Mouse (Mus musculus) heart, postnatal 0 days (tissue): Measurements from ENCODE around the gene Rptor. TPM values are rescaled to one million over a fixed set of nuclear protein-coding genes. Genes with fewer than 3 reads are reported as not detected.

Experiments
- ATAC-seq: fragments of 200-750 bp; cut with Nextera tagmentation; 2 replicates; pipeline ENCODE4 v1.8.0; 2017; ENCODE audit warnings: low read depth, moderate number of reproducible peaks, moderate library complexity; ENCODE audit not compliant: insufficient read depth
- DNase-seq: peaks from one replicate; pipeline ENCODE4 v3.0.0-alpha.2; 2016; ENCODE audit warnings: low spot score
- H3K27ac ChIP-seq: fragments of 300-500 bp; sonication (generic); 2 replicates; pipeline ENCODE4 v1.5.1; 2014; ENCODE audit warnings: low read depth, mild to moderate bottlenecking
- H3K27me3 ChIP-seq: fragments of 300-500 bp; sonication (generic); 2 replicates; pipeline ENCODE4 v1.6.1; 2014; ENCODE audit warnings: low read length, mixed read lengths; ENCODE audit not compliant: control insufficient read depth, insufficient read depth
- H3K36me3 ChIP-seq: fragments of 300-500 bp; sonication (generic); replicated peaks from 2 replicates; pipeline ENCODE4 v1.6.1; 2014; ENCODE audit warnings: low read length, mixed read lengths; ENCODE audit not compliant: control insufficient read depth, insufficient read depth
- H3K4me1 ChIP-seq: fragments of 300-500 bp; sonication (generic); 2 replicates; pipeline ENCODE4 v1.6.1; 2014; ENCODE audit warnings: antibody characterized with exemption; ENCODE audit not compliant: control insufficient read depth, insufficient read depth
- H3K4me2 ChIP-seq: fragments of 300-500 bp; sonication (generic); 2 replicates; pipeline ENCODE4 v1.6.1; 2014; ENCODE audit warnings: low read depth, mild to moderate bottlenecking, low read length, moderate library complexity
- H3K4me3 ChIP-seq: fragments of 300-500 bp; sonication (generic); 2 replicates; pipeline ENCODE4 v1.5.1; 2014; ENCODE audit warnings: low read depth, low read length
- H3K9ac ChIP-seq: fragments of 300-500 bp; sonication (generic); replicated peaks from 2 replicates; pipeline ENCODE4 v1.6.1; 2014; ENCODE audit warnings: low read depth, low read length, mixed read lengths
- H3K9me3 ChIP-seq: fragments of 300-500 bp; sonication (generic); replicated peaks from 2 replicates; pipeline ENCODE4 v1.6.1; 2016; ENCODE audit warnings: low read length; ENCODE audit not compliant: control insufficient read depth
- CTCF ChIP-seq: IDR thresholded peaks from 2 replicates; pipeline ENCODE4 v1.5.1; 2016; ENCODE audit warnings: antibody characterized with exemption, control low read depth, low read depth
- EP300 ChIP-seq: IDR thresholded peaks from 2 replicates; pipeline ENCODE4 v1.6.1; 2016; ENCODE audit warnings: antibody characterized with exemption, low read depth
- WGBS: fragments of 180-500 bp; shearing (Covaris S2); extraction: QIAGEN DNeasy Blood & Tissue Kit; methylation state at CpG from one replicate; pipeline ENCODE4 v1.1.7; 2014; 5-methylcytosine and 5-hydroxymethylcytosine counted together
- polyA plus RNA-seq: library from polyadenylated mRNA; unstranded; fragments of >200 nt; fragmentation: Nextera tagmentation; extraction: Ambion mirVana; gene quantifications from 2 replicates; pipeline ENCODE4 v1.2.1, GENCODE M21; 2015
- total RNA-seq: library from RNA; depleted of rRNA; stranded (reverse); fragments of >200 nt; gene quantifications from 2 replicates; pipeline ENCODE4 v1.2.3, GENCODE M21; 2014; ENCODE audit warnings: low replicate concordance

Gene Rptor
- total and polyA plus RNA-seq, 2 experiments from 2014 or later = 4.8 to 39.8 TPM

DNA sequence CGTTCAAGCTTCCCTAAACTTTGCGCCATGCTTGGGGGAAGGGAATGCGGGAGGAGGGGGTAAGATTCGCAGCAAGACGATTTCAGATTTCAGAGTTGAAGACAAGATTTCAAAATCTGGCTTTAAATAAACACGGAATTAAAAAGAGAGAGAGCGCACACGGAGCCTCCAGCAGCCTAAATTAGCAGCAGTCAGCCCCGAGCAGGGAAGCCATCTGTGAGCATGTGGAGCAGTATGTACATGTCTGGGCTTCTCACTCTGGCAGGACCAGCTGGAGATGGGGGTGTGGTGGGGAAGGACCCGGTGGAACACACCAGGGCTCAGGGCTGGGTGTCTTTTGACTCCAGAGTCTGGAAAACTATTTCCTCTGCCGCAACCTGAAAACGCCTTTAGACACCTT is 334.5 kb downstream of the Rptor start:
- 50% methylated on average over 12 of the region's 12 CpGs for WGBS
- H3K9ac ChIP-seq = no peak overlapping the region
- DNase-seq = no peak

DNA sequence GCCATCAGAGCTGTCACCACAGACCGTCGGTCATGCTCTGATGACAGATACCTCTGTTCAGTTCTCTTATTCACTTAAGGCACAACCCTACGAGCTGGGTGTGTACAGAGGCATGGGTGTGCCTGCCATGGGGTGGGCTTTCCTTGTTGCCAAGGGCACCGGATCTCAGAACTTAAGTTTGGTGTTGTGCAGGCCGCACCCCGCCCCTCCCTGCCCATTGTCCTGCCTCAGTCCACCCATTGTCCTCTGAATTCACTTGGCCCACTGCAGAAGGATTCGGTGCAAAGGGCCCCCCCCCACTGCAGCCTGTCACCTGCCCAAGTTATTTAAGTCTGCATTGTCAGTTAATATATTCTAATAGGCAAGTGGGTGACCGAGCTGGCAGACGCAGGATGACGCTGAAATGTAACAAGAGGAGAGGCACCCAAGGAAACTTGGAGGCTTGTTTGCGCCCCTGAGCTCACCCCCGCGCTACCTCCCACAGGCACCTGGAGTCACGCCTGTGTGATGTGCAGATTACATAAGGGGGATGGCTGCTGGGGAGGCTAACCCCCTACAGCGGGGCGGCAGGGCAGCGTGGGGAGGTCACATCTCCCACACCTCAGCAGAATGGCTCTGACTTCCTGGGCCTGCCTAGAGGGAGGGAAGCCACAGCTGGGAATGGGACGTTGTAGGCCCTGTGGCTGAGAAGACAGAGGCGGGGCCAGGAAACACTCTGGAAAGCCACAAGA is 335.2 kb downstream of the Rptor start:
- no peaks in the 10 kb centered on the region for H3K36me3 ChIP-seq
- ATAC-seq (no peak), DNase-seq (no peak)
- H3K27me3 ChIP-seq = 0 out of 2 replicates have a peak, but pooled peaks cover 4% of the 10 kb centered on the region
- no peaks in the 10 kb centered on the region for H3K4me1 ChIP-seq
- no peak overlapping the region for H3K27ac ChIP-seq
- H3K9ac ChIP-seq = no peak overlapping the region
- no peak for TF ChIP-seq CTCF
- no peak overlapping the region for H3K4me2 ChIP-seq
- no peaks in the 10 kb centered on the region for H3K9me3 ChIP-seq
- WGBS = 64% methylated on average over 19 of the region's 19 CpGs
- H3K4me3 ChIP-seq = no peak overlapping the region

More for the DNA sequence above, 334.5 kb downstream of the Rptor start:
- H3K4me1 ChIP-seq = no peaks in the 10 kb centered on the region
- ATAC-seq = no peak
- H3K4me3 ChIP-seq = no peak overlapping the region
- H3K36me3 ChIP-seq = no peaks in the 10 kb centered on the region
- H3K27ac ChIP-seq = no peak overlapping the region
- H3K27me3 ChIP-seq = 0 out of 2 replicates have a peak, but pooled peaks cover 4% of the 10 kb centered on the region
- H3K4me2 ChIP-seq = no peak overlapping the region
- no peaks in the 10 kb centered on the region for H3K9me3 ChIP-seq
- TF ChIP-seq EP300 = no peak
- TF ChIP-seq CTCF = no peak

DNA sequence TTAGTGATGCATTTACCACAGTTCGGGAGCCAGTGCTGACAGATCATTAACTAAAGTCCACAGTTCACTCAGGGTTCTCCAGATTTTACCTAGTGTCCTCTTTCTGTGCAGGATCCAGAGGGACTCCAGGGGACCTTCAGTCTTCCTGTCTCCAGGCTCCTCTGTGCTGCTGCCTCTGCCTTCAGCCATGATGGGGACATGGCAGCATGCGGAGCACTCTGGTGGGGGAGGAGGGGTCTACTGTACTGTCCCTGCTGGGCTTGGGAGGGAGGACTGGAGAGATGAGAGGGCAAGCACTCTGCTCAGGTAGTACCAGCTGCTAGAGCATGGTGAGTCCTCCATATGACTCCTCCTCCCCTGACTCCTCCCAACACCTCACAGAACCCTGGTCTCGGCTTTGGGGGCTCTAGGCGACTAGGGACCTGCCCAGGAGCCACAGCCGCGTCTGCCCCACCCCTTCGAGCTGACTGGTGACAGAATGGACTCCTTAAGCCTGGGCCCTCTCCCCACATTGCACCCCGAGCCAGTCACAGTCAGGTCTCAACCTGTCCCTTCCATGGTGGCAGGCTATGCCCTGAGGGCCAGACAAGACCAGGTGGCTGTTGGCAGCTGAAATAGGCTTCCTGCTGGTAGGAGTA is 336.5 kb downstream of the Rptor start:
- 79% methylated on average over 8 of the region's 8 CpGs for WGBS

DNA sequence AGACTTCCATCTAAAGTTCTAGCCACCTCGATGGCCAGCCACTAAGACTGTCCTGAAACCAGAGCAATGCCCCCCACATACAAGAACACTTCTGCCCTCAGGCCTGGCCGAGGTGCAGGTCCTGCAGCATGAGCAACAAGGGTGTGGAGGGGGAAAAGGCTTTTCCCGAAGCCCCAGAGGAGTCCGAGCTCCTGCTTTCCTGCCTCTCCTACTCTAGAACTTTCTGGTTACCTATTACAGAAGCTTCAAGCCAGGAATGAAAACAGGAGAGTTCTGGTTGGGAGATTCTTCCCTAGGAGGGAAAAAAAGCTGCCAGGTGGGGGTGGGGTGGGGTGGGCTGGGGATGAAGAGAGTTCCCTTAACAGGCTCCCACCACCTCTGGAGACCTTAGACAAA is 337.0 kb downstream of the Rptor start:
- no peak for DNase-seq
- 67% methylated on average over 4 of the region's 4 CpGs for WGBS
- no peak overlapping the region for H3K9ac ChIP-seq
- H3K9me3 ChIP-seq = no peaks in the 10 kb centered on the region
- no peak overlapping the region for H3K4me3 ChIP-seq
- TF ChIP-seq CTCF (no peak), EP300 (no peak)
- no peak overlapping the region for H3K4me2 ChIP-seq
- H3K36me3 ChIP-seq = no peaks in the 10 kb centered on the region
- no peaks in the 10 kb centered on the region for H3K4me1 ChIP-seq
- no peak for ATAC-seq
- no peak overlapping the region for H3K27ac ChIP-seq
- 0 out of 2 replicates have a peak, but pooled peaks cover 4% of the 10 kb centered on the region for H3K27me3 ChIP-seq

More for the DNA sequence above, 336.5 kb downstream of the Rptor start:
- no peak overlapping the region for H3K9ac ChIP-seq
- no peak overlapping the region for H3K27ac ChIP-seq
- no peaks in the 10 kb centered on the region for H3K9me3 ChIP-seq
- no peaks in the 10 kb centered on the region for H3K4me1 ChIP-seq
- no peak overlapping the region for H3K4me2 ChIP-seq
- TF ChIP-seq EP300 (no peak), CTCF (no peak)
- DNase-seq (no peak), ATAC-seq (no peak)
- H3K27me3 ChIP-seq = 0 out of 2 replicates have a peak, but pooled peaks cover 4% of the 10 kb centered on the region
- no peak overlapping the region for H3K4me3 ChIP-seq
- H3K36me3 ChIP-seq = no peaks in the 10 kb centered on the region

DNA sequence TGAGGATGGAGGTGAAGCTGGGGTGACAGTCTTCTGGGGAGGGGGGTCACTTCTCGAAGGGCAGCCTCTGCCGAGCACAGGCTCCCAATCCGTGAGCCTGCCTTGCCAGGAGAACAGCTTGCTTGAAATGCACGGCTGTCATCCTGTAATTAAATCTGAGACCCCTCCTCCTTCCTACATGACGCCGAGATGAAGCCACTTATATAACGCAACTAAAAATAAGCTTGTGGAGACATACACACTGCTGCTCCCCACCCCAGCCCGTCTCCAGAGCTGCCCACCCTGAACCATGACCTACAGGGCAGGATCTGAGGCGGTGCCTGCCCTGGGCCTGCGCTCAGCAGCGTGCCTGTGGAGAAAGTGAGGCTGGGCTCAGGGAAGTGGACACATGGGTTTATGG is 337.4 kb downstream of the Rptor start:
- TF ChIP-seq EP300 (no peak), CTCF (no peak)
- Histone ChIP-seq H3K9me3 (no peaks in the 10 kb centered on the region), H3K4me3 (no peak overlapping the region), H3K36me3 (no peaks in the 10 kb centered on the region), H3K27ac (no peak overlapping the region), H3K27me3 (0 out of 2 replicates have a peak, but pooled peaks cover 4% of the 10 kb centered on the region), H3K4me2 (no peak overlapping the region), H3K9ac (no peak overlapping the region), H3K4me1 (0 out of 2 replicates have a peak, but pooled peaks cover 2% of the 10 kb centered on the region)
- WGBS = 77% methylated on average over 11 of the region's 11 CpGs
- ATAC-seq = no peak
- no peak for DNase-seq
